Mouse (Mus musculus) gastrocnemius, adult 2 months (tissue): ENCODE results near the gene D7Ertd443e. TPM values are rescaled to one million over a fixed set of nuclear protein-coding genes. Genes with fewer than 3 reads are reported as not detected.

Experiments
- DNase-seq: peaks from one replicate; pipeline ENCODE4 v3.0.0; 2022
- H3K27ac ChIP-seq: fragments of 200-600 bp; 2 replicates; pipeline ENCODE4 v1.8.1; 2022; ENCODE audit warnings: mild to moderate bottlenecking
- H3K4me3 ChIP-seq: fragments of 200-600 bp; 2 replicates; pipeline ENCODE4 v1.8.1; 2022; ENCODE audit warnings: mild to moderate bottlenecking, moderate library complexity
- CTCF ChIP-seq: fragments of 200-600 bp; IDR thresholded peaks from 2 replicates; pipeline ENCODE4 v1.8.1; 2022; ENCODE audit warnings: antibody characterized with exemption, mild to moderate bottlenecking, moderate library complexity
- intact Hi-C: fragments of 180-260 bp; cut with DNase I; formaldehyde crosslinking; loops from one replicate; pipeline ENCODE4 v1.15.1; 2025
- total RNA-seq, 2 experiments: library from RNA; stranded (reverse); gene quantifications; 2 replicates each; pipeline ENCODE4 v1.2.3; 2021

The D7Ertd443e gene
- total RNA-seq, 2 experiments from 2014 or later: not detected

DNA sequence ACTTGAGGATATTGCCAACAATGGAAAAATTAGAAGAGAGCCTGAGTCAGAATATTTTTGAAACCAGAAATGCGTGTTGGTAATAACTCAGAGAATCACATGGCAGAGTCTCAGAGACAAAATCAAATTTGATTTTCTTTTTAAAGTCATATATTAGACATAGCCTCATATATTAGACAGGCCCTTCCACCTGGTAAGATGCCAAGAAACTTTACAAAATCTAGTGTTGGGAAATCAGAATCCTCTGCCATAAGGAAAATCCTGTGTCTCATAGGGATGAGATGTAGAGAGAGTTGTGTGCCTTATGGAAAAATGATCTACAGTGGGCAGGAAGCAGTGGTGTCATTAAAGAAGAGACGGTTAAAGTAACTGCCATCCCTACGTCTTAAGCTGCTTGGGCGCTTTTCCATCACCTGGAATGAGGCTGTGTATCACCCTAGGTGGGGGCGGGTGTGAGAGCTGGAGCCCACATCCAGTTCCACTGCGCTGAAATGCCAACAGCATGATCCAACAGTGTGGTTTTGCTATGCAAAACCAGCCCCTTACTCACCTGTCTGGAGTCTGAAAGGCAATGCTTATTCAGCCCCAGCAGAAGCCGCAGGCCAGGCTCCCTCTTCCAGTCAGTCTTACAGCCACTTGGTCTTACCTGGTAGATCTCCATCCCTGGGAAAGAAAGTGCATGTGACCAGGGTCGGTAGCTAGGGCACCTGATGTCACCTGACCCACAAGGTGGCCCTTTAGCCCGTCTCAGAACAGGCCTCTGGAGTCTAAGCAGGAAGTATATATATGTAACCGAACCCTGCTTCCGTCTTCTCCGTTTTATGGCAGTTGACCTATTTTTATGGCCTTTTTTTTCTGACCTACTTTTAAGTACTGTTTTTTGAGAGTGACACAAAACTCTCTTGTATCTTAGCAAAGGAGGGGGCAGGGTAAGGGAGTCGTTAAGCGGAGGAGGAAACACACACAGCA, 153.8 kb downstream of the D7Ertd443e start, which contains the start of gene Adam12:
Adam12 (minus strand) TSS at position 769 of the 969 bp plus-strand sequence.
- no peak for DNase-seq
- Histone ChIP-seq H3K4me3 (no peak within 1 kb of the TSS), H3K27ac (no peak within 1 kb of the TSS)
- no peak for TF ChIP-seq CTCF
- intact Hi-C loops: no loop called here

DNA sequence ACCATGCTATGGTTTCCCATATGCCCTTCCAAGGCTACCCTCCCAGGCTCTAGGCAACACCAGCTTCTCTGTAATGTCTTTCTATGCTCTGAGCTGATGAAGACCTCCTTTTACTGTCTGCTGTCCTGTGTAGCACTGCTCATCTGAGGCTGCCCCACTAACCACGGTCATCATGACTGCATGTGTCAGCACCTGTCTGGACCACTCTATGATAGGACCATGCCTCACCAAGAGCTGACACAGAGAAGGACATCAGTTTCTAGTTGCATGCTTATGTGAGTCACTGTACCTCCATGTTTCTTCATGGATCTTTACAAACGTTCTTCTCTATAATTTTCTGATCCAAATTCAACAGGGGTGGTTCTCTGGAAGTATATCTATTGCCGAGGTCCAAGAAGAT, 154.8 kb downstream of the D7Ertd443e start:
- no peak for DNase-seq
- Histone ChIP-seq H3K4me3 (no peak overlapping the region), H3K27ac (no peak overlapping the region)
- TF ChIP-seq CTCF: no peak
- intact Hi-C loops: no loop called here

DNA sequence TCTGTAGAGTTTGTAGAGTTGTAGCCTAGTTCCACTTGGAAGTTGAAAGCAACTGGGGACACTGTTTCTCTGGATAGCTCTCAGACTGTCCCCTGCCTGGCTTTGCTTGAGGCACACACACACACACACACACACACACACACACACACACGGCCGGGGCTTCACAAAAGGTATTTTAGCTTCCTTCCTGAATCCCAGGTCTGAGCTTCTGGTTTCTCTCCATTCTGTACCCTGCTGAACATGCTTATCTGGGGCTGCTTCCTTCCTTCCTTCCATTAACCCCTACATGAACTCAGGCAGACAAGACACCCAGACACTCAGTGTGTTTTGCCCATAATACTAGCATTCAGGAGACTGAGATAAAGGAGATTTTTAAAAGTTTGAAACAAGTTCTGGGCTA, 155.6 kb downstream of the D7Ertd443e start:
- TF ChIP-seq CTCF: no peak
- intact Hi-C loops: loop anchor here (10.0 kb wide), 1 partner anchor 275 kb away; no protein-coding TSS in a partner anchor
- H3K4me3 ChIP-seq: no peak overlapping the region
- DNase-seq: no peak
- H3K27ac ChIP-seq: no peak overlapping the region

DNA sequence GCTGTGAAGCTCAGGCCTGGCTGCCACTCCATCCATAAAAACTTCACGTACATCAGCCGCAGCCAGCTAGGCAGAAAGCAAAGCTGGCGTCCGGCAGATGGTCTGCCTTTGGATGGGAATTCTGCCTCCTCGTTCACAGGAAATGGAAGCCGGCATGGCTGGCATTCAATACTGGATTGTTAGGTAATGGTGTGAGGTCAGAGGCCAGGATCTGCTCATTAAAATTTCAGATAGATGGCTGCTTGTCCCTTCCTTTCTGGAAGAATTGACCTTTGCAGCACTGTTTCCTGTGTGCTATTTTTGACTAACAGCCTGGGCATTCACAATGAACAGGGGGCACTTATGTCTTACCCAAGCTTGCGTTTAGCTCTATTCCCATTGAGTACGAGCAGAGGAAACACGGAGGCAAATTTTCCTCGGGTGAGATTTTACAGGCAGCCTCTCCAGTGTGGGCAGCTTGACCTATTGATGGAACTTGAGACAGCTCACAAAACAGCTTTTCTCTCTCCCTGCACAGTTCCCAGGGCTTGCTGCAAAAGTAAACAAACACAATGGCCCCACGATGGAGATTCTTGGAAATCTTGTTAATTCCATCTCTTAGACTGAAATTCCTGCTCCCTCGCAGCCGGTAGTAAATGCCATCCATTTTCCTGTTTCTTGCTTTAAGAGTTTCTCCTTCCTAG, 157.5 kb downstream of the D7Ertd443e start:
- peak; percentile 22 for DNase-seq
- intact Hi-C loops: loop anchor here (10.0 kb wide), 1 partner anchor 273 kb away; no protein-coding TSS in a partner anchor
- TF ChIP-seq CTCF: no peak
- H3K27ac ChIP-seq: no peak overlapping the region
- no peak overlapping the region for H3K4me3 ChIP-seq

DNA sequence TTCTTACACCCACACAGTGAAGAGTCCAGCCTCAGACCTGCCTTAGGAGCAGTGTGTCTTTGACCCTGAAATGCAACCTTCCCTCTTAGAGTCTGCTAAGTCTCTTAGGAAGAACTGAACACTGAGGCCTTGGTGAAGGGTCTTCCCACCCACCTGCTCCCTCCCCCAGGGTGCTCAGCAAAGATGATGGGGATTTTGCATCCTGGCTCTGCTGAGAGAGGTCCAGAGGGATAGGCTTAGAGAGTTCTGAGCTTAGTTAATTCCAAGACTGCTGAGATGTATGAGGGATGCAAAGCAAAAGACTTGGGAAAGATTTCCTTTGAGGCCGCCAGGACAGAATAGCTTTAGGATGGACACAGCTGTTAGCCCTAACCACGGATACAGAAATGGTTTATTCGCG, 158.4 kb downstream of the D7Ertd443e start:
- Histone ChIP-seq H3K4me3 (no peak overlapping the region), H3K27ac (no peak overlapping the region)
- intact Hi-C loops: loop anchor here (10.0 kb wide), 1 partner anchor 272 kb away; no protein-coding TSS in a partner anchor
- no peak for DNase-seq
- no peak for TF ChIP-seq CTCF

DNA sequence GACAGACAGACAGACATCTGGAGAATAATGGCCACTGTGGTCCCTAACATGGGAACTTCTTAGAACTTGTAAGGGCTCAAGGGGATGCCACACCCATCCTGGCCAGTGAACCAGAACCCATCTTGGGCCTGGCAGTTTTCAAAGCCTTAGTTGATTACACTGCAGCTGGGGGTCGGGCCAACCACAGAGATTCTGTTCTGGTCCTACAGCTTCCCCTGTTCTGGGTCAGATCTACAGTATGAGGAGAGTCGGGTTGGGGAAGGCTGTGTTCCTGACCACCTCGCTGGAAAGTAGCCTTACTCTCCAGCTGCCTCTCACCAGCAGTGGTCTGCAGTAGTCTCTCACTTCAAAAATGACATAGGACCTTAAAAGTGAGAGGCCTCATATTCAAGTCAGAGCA, 159.2 kb downstream of the D7Ertd443e start:
- intact Hi-C loops: loop anchor here (10.0 kb wide), 1 partner anchor 271 kb away; no protein-coding TSS in a partner anchor
- DNase-seq: no peak
- Histone ChIP-seq H3K27ac (no peak overlapping the region), H3K4me3 (no peak overlapping the region)
- TF ChIP-seq CTCF: no peak

DNA sequence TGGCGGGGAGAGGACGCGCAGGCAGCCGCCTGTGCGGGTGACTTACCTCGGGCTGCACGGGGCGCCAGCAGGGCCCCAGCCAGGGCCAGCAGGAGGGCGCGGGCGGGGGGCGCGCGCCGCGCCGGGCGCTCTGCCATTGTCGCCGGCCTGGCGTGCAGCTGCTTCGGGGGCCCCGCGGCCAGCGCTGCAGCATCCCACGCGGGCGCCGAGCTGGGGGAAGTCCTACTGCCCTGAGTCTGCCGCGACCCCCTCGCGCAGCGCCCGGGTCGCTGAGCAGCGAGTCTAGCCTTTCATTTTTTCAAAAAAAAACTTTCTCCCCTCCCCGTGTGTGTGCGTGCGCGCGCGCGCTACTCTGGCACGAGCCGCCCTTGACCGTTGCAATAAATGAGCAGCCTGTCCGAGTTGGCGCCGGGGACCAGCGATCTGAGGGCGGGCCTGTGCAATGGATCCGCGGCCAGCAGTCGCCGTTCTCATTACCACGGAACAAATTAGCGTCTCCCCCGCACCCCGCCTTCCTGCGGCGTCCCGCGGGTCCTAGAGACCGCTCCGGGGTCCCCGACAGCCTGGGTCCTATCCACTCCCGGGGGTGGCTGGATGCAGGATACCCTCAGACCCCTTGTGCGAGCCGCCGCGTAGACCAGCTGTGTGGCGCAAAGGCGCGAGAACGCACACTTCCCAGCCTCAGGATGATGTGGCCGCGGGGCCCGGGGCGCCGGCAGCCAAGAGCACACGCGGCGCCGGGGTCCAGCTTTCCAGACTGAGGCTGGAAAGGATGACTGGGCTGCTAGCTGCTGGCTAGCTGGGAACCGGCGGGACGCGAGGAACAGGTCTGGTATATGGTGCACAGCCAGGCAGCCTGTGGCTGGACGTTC, 160.5 kb downstream of the D7Ertd443e start:
- Histone ChIP-seq H3K4me3 (peak overlapping the region; percentile 83), H3K27ac (peak overlapping the region; percentile 21)
- no peak for TF ChIP-seq CTCF
- intact Hi-C loops: loop anchor here (5.0 to 10.0 kb wide), 2 partner anchors 122 to 270 kb away; no protein-coding TSS in a partner anchor
- peak; percentile 75 for DNase-seq

DNA sequence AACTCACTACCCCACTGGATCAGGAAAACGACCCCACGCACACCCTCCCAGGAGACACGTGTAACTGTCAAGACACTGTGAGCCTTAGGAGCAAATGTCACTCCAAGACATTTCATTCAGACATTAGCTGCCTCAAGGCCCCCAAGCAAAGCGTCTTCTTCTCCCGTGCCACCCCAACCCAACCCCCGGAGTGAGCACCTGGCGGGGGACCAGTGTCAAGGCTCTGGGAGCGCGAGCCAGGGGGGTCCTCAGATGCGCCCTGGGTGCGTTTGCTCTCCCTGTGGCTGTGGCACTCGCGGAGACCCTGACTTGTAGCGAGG, 161.1 kb downstream of the D7Ertd443e start:
- Histone ChIP-seq H3K27ac (peak overlapping the region; percentile 21; the same call in 1 of the 2 replicates), H3K4me3 (peak overlapping the region; percentile 83)
- intact Hi-C loops: loop anchor here (5.0 to 10.0 kb wide), 2 partner anchors 123 to 270 kb away; no protein-coding TSS in a partner anchor
- no peak for DNase-seq
- TF ChIP-seq CTCF: no peak

DNA sequence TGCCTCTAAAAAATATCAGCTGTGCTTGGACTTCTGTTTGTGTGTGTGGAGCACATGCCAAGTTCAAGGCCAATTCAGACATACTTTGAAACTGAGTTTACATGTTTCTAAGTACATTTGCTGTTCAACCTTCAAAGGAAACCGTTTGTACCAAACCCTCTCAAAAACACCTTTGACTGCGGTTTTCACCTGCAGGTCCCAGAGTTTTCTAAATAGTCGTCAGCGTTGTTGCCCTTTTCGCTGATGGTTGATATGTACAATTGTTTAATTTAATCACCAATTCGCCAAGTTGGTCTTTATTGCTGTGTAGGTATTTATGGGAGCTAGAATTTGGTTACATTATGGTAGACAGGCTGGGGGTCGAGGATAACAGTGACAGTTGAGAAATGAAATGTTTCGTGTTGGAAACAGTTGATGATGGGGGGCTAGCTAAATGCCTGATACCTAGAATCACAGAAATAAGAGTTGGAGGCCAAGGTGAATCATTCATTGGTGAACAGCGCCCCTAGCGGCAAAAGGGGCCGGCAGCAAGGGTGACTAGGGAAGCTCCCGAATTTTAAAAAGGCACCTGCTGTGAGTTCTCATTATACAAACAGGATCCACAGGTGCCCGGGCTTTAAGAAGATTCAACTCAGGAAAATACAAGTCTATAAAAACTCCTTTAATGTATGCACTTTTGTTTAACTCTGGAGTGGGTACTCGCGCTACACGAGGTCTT, 161.9 kb downstream of the D7Ertd443e start:
- Histone ChIP-seq H3K27ac (no peak overlapping the region), H3K4me3 (peak overlapping the region; percentile 83)
- peak; percentile 82 for DNase-seq
- peak; percentile 94 for TF ChIP-seq CTCF
- intact Hi-C loops: loop anchor here (1.0 to 10.0 kb wide), 3 partner anchors 124 to 367 kb away; no protein-coding TSS in a partner anchor

Other genes with a start within 250 kb of the D7Ertd443e start
- under 1 TPM; 0.31 to 0.78 TPM for gene Adam12, start 153.5 kb downstream of the D7Ertd443e start, total RNA-seq